Mouse (Mus musculus) right cerebral cortex, adult 18-20 months (tissue): ENCODE data around the gene Mapkapk2.
"Not testable (repeated sequence)": the region's sequence is repeated elsewhere in the genome, so short reads cannot be mapped to it uniquely, and the experiment has no call there.

ENCODE experiments used
- DNase-seq: peaks from one replicate; pipeline ENCODE4 v3.0.0; 2022; ENCODE audit warnings: mixed read lengths

The Mapkapk2 gene

DNA sequence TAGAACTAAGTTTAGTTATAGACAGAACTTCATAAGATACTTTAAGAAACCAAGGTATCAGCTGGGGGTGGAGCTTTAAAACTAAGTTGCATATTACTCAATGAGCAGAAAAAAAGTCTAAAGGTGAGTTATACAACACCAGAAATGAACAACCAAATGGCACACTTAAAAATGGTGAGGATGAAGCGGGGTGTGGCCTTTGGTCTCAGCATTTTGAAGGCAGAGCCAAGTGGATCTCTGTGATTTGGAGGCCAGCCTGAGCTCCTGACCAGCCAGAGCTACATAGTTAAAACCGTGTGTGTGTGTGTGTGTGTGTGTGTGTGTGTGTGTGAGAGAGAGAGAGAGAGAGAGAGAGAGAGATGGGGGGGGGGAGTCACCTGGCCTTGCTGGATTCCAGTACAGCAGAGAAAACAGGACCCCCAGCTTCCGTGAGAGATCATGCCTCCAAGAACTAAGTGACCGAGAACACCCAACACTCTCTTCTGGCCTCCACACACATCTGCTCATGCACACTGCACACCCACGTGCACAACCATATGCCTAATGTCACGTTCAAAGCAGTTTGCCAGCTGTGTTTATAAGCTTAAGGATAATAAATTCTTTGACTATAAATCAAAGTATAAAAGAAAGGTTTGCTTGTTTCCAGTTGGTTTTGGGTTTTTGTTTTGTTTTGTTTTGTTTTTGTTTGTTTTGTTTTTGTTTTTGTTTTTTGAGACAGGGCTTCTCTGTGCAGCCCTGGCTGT, 49.3 kb downstream of the Mapkapk2 start:
- DNase-seq = no peak

DNA sequence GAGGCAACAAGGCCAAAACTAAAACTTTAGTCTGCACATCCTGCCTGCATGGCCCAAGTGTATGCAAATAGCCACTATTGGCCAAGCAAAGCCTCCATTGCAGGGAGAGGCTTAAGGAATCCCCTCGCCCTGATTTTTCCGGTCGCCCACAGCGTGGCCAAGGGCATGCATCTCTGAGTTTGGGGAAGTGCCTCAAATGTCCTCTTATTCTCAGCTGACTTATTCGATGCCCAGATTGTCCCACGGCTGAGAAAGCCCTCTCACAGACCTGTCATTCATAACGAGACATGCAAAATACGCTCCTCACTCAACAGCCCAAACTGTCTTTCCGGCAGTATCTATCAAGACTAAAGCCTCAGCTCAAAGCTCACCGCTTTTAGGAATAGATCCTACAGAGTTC, 51.0 kb downstream of the Mapkapk2 start:
- no peak for DNase-seq

DNA sequence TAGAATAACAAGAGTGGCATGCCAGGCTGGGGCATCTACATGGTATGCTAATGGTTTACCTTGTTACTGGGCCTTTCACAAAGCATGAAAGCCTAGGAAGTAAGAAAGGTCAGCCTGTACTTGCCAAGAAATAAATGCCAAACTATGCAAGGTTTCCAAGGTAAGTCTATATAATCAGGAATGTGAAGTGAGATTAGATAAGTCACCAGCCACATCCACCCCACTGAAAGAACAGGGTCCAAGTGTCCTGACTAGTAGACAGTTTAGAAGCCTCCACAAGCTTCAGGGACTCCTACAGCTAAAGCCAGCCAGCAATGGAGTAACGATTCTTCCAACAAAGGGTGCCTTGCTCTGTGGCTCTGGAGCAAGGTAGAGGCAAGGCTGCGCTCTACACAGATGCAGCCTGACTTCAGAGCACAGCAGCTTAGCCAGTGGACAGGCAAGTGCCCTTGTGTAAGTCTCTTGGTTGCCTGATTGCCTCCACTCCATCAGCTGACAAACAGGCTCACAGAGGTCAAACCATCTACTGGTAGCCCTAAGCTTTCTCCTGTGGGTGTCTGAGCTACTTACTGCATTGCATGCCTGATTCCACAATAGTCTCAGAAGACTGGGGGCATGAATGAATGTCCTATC, 51.8 kb downstream of the Mapkapk2 start:
- DNase-seq = no peak

- no peak for DNase-seq
Observed at GRCm38 (mm10) chr1:131043636-131044035, 54.0 kb downstream of the Mapkapk2 start.

- no peak for DNase-seq
Observed at GRCm38 (mm10) chr1:131042721-131043120, 54.9 kb downstream of the Mapkapk2 start.

DNA sequence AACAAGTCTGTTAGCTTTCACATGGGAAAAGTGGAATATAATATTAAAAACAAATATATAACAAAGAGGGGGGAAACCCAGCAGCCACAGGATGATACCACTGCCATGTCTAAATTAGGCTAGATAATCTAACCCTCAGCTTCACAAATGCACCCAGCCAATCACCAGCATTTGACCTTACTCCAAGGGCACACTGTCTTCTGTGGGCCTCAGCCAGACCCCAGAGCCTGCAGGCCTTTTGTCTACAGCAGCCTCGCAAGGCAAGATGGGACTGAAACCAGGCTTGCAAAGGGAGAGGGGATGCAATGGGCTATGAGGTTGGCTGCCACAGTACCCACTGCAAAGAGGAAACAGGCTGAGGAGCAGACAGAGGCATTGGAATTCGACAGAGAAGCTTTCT, 55.4 kb downstream of the Mapkapk2 start:
- no peak for DNase-seq

DNA sequence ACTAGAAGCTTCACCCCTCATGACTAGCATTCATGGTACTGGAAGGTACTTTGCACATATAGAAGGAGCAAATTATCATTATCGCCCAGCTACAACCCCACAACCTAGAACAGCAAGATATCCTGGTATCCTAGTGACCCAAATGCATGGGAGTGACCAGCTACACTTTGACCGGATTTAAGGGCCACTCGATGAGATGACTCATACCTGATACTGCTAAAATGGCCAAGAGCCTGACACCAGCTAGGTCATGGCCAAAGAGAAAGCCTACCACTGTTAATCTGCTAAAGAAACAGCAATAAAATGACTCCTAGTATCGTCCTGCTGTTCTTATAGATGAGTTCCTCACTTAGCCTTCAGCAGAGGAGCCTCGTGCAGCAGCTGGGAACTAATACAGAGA, 58.1 kb downstream of the Mapkapk2 start:
- no peak for DNase-seq

GRCm38 (mm10) chr1:131038415-131039017, 59.1 kb downstream of the Mapkapk2 start:
- no peak for DNase-seq

GRCm38 (mm10) chr1:131038001-131038400, 59.6 kb downstream of the Mapkapk2 start:
- DNase-seq = no peak

GRCm38 (mm10) chr1:131031267-131031666, 66.4 kb downstream of the Mapkapk2 start:
- DNase-seq = no peak

GRCm38 (mm10) chr1:131030261-131030660, 67.4 kb downstream of the Mapkapk2 start:
- no peak for DNase-seq

- no peak for DNase-seq
Observed at GRCm38 (mm10) chr1:131029215-131029614, 68.4 kb downstream of the Mapkapk2 start.

DNA sequence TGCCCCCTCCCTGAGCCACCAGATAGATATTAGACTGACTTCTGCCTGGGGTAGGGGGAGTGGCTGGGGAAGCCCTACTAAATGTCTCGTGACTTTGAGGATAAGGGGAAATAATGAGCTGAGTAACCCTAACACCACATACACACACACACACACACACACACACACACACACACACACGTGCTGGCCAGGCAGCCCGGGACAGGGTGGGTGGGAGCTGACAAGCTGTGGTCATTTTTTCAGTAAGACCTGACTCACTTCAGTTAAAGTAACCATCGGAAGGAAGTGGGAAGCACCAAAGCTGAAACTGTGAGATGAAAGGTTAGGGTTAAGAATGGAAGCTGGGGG, 71.8 kb downstream of the Mapkapk2 start:
- DNase-seq = no peak

DNA sequence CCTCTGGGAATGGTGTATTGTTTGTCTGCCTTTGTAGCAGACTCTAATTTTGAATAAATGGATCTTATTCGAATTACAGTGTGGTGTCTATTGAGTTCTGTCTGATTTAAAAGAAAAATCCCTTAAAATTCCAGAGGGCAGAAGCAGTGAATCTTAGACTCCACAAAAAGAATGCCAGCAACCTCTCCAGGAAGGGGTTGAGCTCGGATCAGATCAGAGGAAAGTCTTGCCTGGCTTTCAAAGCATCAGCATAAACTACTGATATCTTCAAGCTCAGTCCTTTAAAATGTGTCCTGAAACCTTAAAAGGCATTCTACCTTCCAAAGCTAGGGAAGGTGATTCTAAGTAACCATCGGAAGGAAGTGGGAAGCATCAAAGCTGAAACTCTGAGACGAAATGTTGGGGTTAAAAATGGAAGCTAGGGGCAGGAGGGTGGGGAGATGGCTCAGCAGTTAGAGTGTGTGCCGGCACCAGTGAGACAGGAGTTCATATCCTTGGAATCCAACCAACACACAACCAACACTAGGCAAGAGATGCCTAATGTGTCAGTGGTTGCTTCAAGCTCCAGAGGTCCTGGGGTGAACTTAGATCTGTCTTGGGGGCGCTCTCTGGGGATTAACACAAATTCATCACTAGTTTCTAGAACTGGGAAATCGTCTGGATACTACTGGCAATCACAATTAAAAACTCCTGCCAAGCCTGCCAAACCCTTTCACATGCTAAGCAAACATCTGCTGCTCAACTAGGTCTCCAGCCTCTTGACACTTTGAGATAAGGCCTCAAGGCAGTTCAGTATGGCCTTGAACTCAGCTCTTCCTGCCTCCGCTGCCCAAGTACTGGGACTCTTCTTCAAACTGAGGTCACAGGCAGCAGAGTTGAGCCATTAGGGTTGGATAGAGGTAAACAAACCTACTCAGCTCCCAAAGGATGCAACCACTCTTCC, 72.5 kb downstream of the Mapkapk2 start:
- DNase-seq = no peak

- DNase-seq = not testable (repeated sequence)
Observed at GRCm38 (mm10) chr1:131023250-131023858, 74.3 kb downstream of the Mapkapk2 start.

- no peak for DNase-seq
Observed at GRCm38 (mm10) chr1:131022591-131023249, 74.9 kb downstream of the Mapkapk2 start.

DNA sequence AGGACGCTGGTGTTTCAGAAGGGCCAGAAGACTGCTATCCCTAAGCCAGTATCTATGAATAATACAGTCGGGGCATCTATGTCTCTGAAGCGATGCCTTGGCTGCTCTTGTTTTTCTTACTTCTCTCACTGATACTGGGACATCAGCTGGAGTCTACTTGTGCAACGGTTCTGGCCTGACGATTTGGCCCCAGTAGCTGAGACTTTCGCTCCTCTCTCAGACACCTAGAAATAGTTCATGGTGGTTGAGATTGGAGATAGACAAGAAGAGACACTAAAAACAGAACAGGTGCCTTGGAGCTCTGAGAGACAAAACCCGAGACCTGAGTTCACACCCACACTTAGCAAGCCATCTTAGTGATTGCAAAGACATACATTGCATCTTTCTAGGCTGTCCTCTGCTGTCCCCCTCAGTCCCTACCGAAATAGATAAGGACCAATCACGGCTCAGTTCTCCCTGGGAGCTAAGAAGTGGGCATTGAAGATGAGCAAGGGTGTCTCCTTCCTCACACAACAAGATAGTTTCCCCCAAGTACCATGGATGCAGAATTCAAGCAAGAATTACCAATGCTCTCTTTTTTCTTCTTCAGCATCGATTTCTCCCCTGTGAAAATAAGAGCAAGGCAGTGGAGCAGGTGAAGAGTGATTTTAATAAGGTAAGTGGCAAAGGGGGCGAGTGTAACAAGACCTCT, 75.6 kb downstream of the Mapkapk2 start:
- no peak for DNase-seq

DNA sequence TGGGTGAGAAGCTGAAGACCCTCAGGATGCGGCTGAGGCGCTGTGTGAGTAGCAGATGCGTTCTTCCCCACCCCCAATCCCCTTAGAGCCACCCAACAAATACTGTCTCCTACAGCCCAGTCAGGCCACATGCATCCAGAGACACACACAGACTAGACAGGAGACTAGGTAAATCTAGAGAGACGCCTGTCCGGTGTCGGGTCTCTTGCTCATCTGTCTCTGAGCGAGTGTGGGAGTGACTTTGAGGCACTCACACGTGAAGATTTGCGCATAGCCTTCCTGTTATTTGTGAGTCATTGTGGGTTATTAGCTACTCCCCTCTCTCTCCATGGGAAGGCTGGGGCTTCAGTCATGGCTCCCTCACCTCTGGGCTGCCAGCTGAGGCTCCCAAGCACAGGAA, 76.2 kb downstream of the Mapkapk2 start:
- no peak for DNase-seq

- no peak for DNase-seq
Observed at GRCm38 (mm10) chr1:131020425-131021310, 77.0 kb downstream of the Mapkapk2 start.

GRCm38 (mm10) chr1:131019492-131020098, 78.0 kb downstream of the Mapkapk2 start, which contains the start of gene Il10:
Il10 (plus strand) TSS chr1:131019845.
- DNase-seq = no peak
